In genomic region chr19:27123806-27124469, GRCm38 (mm10) we compare ENCODE assay signal across 8 mouse cellular contexts.
A peak's percentile ranks its signal among the peaks of the same experiment; 100 is the strongest.
DNase-seq lines count a peak whose midpoint lies in the region; ATAC-seq lines count a peak whose summit lies in the region.

No protein-coding gene starts in this region.

- intact Hi-C loops in heart, postnatal 10 days (cut with DNase I) = loop anchor here (5.0 kb wide), 1 partner anchor 303 kb away; the partner anchor contains the start of gene Pum3

- DNase-seq in hindbrain, embryonic 10.5 days (ENCODE audit: low spot score) = peak; percentile 20
- peak; percentile 39 to 77 for DNase-seq in adrenal gland, adult (ENCODE audit: inconsistent age in 2 of 2, low spot score in 1 of 2)
- DNase-seq in embryo, embryonic 11.5 days (ENCODE audit: low read depth, low spot score) = peak; percentile 9
- DNase-seq in heart, postnatal 10 days = peak; percentile 57 to 77
- peak; percentile 69 to 70 for DNase-seq in layer of hippocampus, postnatal 10 days (ENCODE audit: low spot score in 2 of 2)

- no peaks in the 10 kb centered on the region for H3K36me3 ChIP-seq in hindbrain, embryonic 10.5 days
- H3K36me3 ChIP-seq in hindbrain, embryonic 12.5 days = no peaks in the 10 kb centered on the region

- no peak overlapping the region for H3K9ac ChIP-seq in hindbrain, embryonic 12.5 days

- H3K4me2 ChIP-seq in hindbrain, embryonic 12.5 days (replicated peaks) = no peak overlapping the region

- 64% methylated on average over 11 of the region's 11 CpGs for WGBS in hindbrain, embryonic 10.5 days
- 71% methylated on average over 11 of the region's 11 CpGs for WGBS in hindbrain, embryonic 12.5 days

- H3K4me1 ChIP-seq in hindbrain, embryonic 10.5 days (replicated peaks) = no peaks in the 10 kb centered on the region
- H3K4me1 ChIP-seq in hindbrain, embryonic 12.5 days = no peaks in the 10 kb centered on the region

- no peak overlapping the region for H3K4me3 ChIP-seq in hindbrain, embryonic 10.5 days
- H3K4me3 ChIP-seq in hindbrain, embryonic 12.5 days = no peak overlapping the region

- ATAC-seq in hindbrain, embryonic 12.5 days (ENCODE audit: low FRiP score) = no peak
- ATAC-seq in megakaryocyte-erythroid progenitor cell, adult 5-6 weeks (replicated peaks; ENCODE audit: low FRiP score, low TSS enrichment, poor library complexity, severe bottlenecking) = peak; percentile 63; the same call in 1 of the 2 replicates
- ATAC-seq in erythroid progenitor cell, adult 5-6 weeks (replicated peaks; ENCODE audit: low FRiP score, poor library complexity, severe bottlenecking) = no peak

- H3K27ac ChIP-seq in hindbrain, embryonic 10.5 days = no peak overlapping the region
- H3K27ac ChIP-seq in hindbrain, embryonic 12.5 days = no peak overlapping the region

- H3K9me3 ChIP-seq in hindbrain, embryonic 10.5 days = no peaks in the 10 kb centered on the region
- no peaks in the 10 kb centered on the region for H3K9me3 ChIP-seq in hindbrain, embryonic 12.5 days (replicated peaks)

- H3K27me3 ChIP-seq in hindbrain, embryonic 10.5 days (ENCODE audit: insufficient read depth, poor library complexity, severe bottlenecking) = no peaks in the 10 kb centered on the region
- H3K27me3 ChIP-seq in hindbrain, embryonic 12.5 days = no peaks in the 10 kb centered on the region

Comparison
In these comparisons a context has a peak if more than half of its experiments do, and no peak if none do; other contexts are left out.
1. DNase-seq: peak in every context shown above with its lines; median percentile 70 in layer of hippocampus, postnatal 10 days; 67 in heart, postnatal 10 days; 58 in adrenal gland, adult; 20 in hindbrain, embryonic 10.5 days; 9 in embryo, embryonic 11.5 days.